In the genomic region with DNA sequence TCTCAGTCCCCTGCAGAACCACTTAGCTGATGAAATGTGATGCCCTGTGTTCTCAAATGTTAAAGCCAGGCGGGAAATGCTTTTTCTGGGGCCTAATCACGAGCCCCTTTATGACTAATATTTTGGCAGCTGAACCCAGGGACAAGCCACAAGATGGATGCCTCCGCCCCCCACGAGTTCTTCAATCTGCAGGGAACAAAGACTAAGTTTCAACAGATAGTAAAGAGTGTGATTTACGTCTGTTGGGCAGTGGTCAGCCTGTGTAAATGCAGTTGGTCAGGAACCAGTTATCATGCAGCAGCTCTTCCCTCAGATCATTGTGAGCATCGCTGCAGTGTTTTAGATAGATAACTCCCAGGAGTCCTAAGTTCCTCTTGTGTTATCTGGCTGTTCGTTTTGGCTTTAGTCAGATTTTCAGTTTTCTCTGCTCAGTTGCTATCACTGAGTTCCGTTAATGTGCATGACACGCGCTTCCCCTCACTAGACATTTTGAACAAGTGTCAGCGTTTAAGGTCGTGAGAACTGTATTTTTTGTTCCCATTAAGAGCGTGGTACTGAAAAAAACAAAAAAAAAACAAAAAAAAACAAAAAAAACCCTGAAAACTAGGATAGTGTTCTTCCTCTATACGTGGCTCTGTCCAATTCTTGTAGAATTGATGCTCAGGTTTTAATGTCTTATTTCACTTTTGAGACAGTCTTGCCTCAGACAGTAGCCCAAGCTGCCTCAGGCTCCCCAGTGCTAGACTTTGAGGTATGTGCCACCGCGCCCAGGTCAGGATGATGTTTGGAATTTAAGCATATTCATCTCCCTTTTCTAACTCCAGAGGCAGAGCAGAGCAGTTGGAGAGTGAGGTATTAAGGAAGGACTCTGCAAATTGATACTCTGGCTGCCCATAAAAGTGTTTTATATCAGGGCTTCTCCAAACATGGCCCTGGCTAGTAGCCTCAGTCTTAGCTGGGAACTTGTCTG, we compare ENCODE assay signal across 12 mouse cellular contexts. TPM values are rescaled to one million over a fixed set of nuclear protein-coding genes. Genes with fewer than 3 reads are reported as not detected.
A peak's percentile ranks its signal among the peaks of the same experiment; 100 is the strongest.
DNase-seq lines count a peak whose midpoint lies in the region; ATAC-seq and TF ChIP-seq lines count a peak whose summit lies in the region.
"Had no signal": no experiment of that assay in that cellular context is flagged by ENCODE, and none has a peak within 500 bp of the region (broad histone marks: within the 10 kb centered on the region; RNA-seq: fewer than 3 reads in every experiment).

No protein-coding gene starts in this region.

- no peak overlapping the region for H3K4me3 ChIP-seq in lung, embryonic 14.5 days (ENCODE audit: low read depth, low read length)
- H3K4me3 ChIP-seq in lung, adult 2 months (replicated peaks; ENCODE audit: extremely low read depth, low read depth, low read length): no peak overlapping the region
- H3K4me3 ChIP-seq in heart, postnatal 0 days (ENCODE audit: low read depth, low read length): no peak overlapping the region
- H3K4me3 ChIP-seq: forebrain, embryonic 10.5 days had no signal

- no peak for TF ChIP-seq CTCF in lung, embryonic 14.5 days (IDR thresholded peaks at IDR 0.05; ENCODE audit: low read depth)
- TF ChIP-seq CTCF in lung, adult 2 months (IDR thresholded peaks at IDR 0.05; ENCODE audit: insufficient read depth, low read length): no peak
- TF ChIP-seq CTCF in heart, postnatal 0 days (IDR thresholded peaks at IDR 0.05; ENCODE audit: low read depth): no peak

- no peaks in the 10 kb centered on the region for H3K9me3 ChIP-seq in lung, embryonic 14.5 days (ENCODE audit: low read depth, low read length)
- H3K9me3 ChIP-seq in heart, postnatal 0 days (replicated peaks; ENCODE audit: control insufficient read depth, low read length): no peaks in the 10 kb centered on the region
- H3K9me3 ChIP-seq: forebrain, embryonic 10.5 days had no signal

- no peak for TF ChIP-seq EP300 in heart, postnatal 0 days (IDR thresholded peaks at IDR 0.05; ENCODE audit: low read depth)

- no peak for ATAC-seq in lung, embryonic 14.5 days (ENCODE audit: insufficient read depth)
- ATAC-seq in heart, postnatal 0 days (ENCODE audit: insufficient read depth, low read depth): no peak
- ATAC-seq: lung, postnatal 0 days had no signal

- no peak overlapping the region for H3K4me2 ChIP-seq in lung, embryonic 14.5 days
- no peak overlapping the region for H3K4me2 ChIP-seq in heart, postnatal 0 days (ENCODE audit: low read depth, low read length)

- H3K36me3 ChIP-seq in lung, embryonic 14.5 days (ENCODE audit: insufficient read depth): peaks cover 2% of the 10 kb centered on the region; the same call in 1 of the 2 replicates
- no peaks in the 10 kb centered on the region for H3K36me3 ChIP-seq in heart, postnatal 0 days (replicated peaks; ENCODE audit: control insufficient read depth, insufficient read depth, low read length)

- H3K27ac ChIP-seq in lung, embryonic 14.5 days (ENCODE audit: low read depth): no peak overlapping the region
- peak overlapping the region; percentile 34; the same call in 1 of the 2 replicates for H3K27ac ChIP-seq in heart, postnatal 0 days (ENCODE audit: low read depth)
- H3K27ac ChIP-seq: forebrain, embryonic 10.5 days had no signal

- no peaks in the 10 kb centered on the region for H3K4me1 ChIP-seq in lung, embryonic 14.5 days (ENCODE audit: insufficient read depth)
- peaks cover 2% of the 10 kb centered on the region for H3K4me1 ChIP-seq in lung, adult 2 months (ENCODE audit: control insufficient read depth, insufficient read depth, low read length)
- H3K4me1 ChIP-seq in heart, postnatal 0 days (ENCODE audit: control insufficient read depth, insufficient read depth): 0 out of 2 replicates have a peak, but pooled peaks cover 7% of the 10 kb centered on the region

- no peak for TF ChIP-seq POLR2A in lung, adult 2 months (IDR thresholded peaks at IDR 0.05; ENCODE audit: borderline replicate concordance, extremely low read depth, low read depth, low read length)

- H3K9ac ChIP-seq in lung, embryonic 14.5 days: no peak overlapping the region
- no peak overlapping the region for H3K9ac ChIP-seq in heart, postnatal 0 days (replicated peaks; ENCODE audit: low read depth, low read length)

- peak; percentile 60 for DNase-seq in adrenal gland, adult 2 months
- no peak for DNase-seq in adrenal gland, postnatal 25 days
- DNase-seq in lung, embryonic 14.5 days: peak; percentile 30
- DNase-seq in lung, adult 2 months: no peak
- no peak for DNase-seq in heart, postnatal 0 days (ENCODE audit: low spot score)
- peak; percentile 43 for DNase-seq in mesoderm, embryonic 11.5 days (ENCODE audit: low read depth, low spot score)
- no peak for DNase-seq in frontal cortex, postnatal 10 days (ENCODE audit: low spot score in 2 of 2)
- DNase-seq in layer of hippocampus, adult 11-12 months (ENCODE audit: low spot score): no peak
- DNase-seq: cerebellum, postnatal 36 days; layer of hippocampus, postnatal 36 days had no signal

- 46% methylated on average over 16 of the region's 16 CpGs for WGBS in lung, embryonic 14.5 days
- WGBS in lung, adult 2 months: 53% methylated on average over 16 of the region's 16 CpGs
- 48% methylated on average over 16 of the region's 16 CpGs for WGBS in heart, postnatal 0 days

- no peaks in the 10 kb centered on the region for H3K27me3 ChIP-seq in lung, embryonic 14.5 days (ENCODE audit: insufficient read depth, low read length)
- H3K27me3 ChIP-seq in heart, postnatal 0 days (ENCODE audit: control insufficient read depth, insufficient read depth, low read length): no peaks in the 10 kb centered on the region

RNA-seq across cellular contexts. Expression of gene Slc45a3, which starts 19.9 kb away (rescaled TPM):
- total RNA-seq in adrenal gland, adult 2 months (2021): 10 to 100 TPM; 15.5 to 25.5 TPM
- polyA plus RNA-seq in adrenal gland, adult 2 months (2012; rRNA removed): 23.7 and 35.0 TPM in 2 replicates
- total RNA-seq in adrenal gland, postnatal 25 days (2021): 12.6 and 15.5 TPM in 2 replicates
- polyA plus RNA-seq in lung, embryonic 14.5 days (2014; fragmentation: Nextera tagmentation; extraction: Ambion mirVana): 1.8 and 2.2 TPM in 2 replicates
- polyA plus RNA-seq in lung, adult 2 months (2012; rRNA removed): 14.0 and 14.2 TPM in 2 replicates
- total RNA-seq in heart, postnatal 0 days (2014; rRNA removed; ENCODE audit: low replicate concordance): 9.5 and 23.6 TPM in 2 replicates
- 2.6 and 2.8 TPM in 2 replicates for polyA plus RNA-seq in heart, postnatal 0 days (2015; fragmentation: Nextera tagmentation; extraction: Ambion mirVana)

RNA-seq across cellular contexts. Expression of gene Nucks1, which starts 32.6 kb away (rescaled TPM):
- 100 to 1,000 TPM; 111 to 139 TPM for total RNA-seq in adrenal gland, adult 2 months (2021)
- 3.2 and 4.2 TPM in 2 replicates for polyA plus RNA-seq in adrenal gland, adult 2 months (2012; rRNA removed)
- total RNA-seq in adrenal gland, postnatal 25 days (2021): 124 and 137 TPM in 2 replicates
- 64.9 and 66.1 TPM in 2 replicates for polyA plus RNA-seq in lung, embryonic 14.5 days (2014; fragmentation: Nextera tagmentation; extraction: Ambion mirVana)
- polyA plus RNA-seq in lung, adult 2 months (2012; rRNA removed): 5.6 and 11.3 TPM in 2 replicates
- 58.2 and 73.2 TPM in 2 replicates for total RNA-seq in heart, postnatal 0 days (2014; rRNA removed; ENCODE audit: low replicate concordance)
- polyA plus RNA-seq in heart, postnatal 0 days (2015; fragmentation: Nextera tagmentation; extraction: Ambion mirVana): 24.6 and 27.0 TPM in 2 replicates

Comparison
In these comparisons a context has a peak if more than half of its experiments do, and no peak if none do; other contexts are left out.
1. DNase-seq: peak in adrenal gland, adult 2 months (single experiment), lung, embryonic 14.5 days (single experiment) and mesoderm, embryonic 11.5 days (single experiment); none in adrenal gland, postnatal 25 days (single experiment), lung, adult 2 months (single experiment), heart, postnatal 0 days (single experiment), frontal cortex, postnatal 10 days (0 of 2) and layer of hippocampus, adult 11-12 months (single experiment).